ENCODE assay signal across 8 mouse cellular contexts in the genomic region with DNA sequence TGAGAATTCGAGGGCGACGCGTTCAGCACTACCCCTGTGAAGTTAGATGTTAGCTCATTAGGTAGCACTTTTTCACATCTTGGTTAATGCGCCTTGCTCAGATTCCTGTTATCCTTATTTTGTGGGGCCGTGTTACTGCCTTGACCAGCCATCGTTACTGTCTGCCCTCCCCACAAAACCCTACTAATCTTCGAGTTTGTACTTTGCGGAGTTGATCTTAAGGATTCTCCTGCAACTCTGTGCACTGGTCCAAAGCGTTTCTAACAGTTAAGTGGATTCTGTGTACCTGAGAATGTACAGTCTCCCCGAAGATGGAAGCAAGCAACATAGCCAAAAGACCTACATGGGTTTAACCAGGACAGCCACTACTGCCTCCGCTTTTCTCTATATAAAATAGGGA.
DNase-seq lines count a peak whose midpoint lies in the region; ATAC-seq and TF ChIP-seq lines count a peak whose summit lies in the region.

No protein-coding gene starts in this region.

- TF ChIP-seq CTCF in layer of hippocampus, adult 2 months (conservative IDR thresholded peaks at IDR 0.05), result no peak
- TF ChIP-seq CTCF in intestine, postnatal 0 days (IDR thresholded peaks at IDR 0.05; ENCODE audit: low read depth), result no peak

- no peaks in the 10 kb centered on the region for H3K36me3 ChIP-seq in embryonic facial prominence, embryonic 15.5 days
- no peaks in the 10 kb centered on the region for H3K36me3 ChIP-seq in intestine, postnatal 0 days (ENCODE audit: control insufficient read depth, insufficient read depth)
- 0 out of 2 replicates have a peak, but pooled peaks cover under 1% of the 10 kb centered on the region for H3K36me3 ChIP-seq in neural tube, embryonic 13.5 days

- no peaks in the 10 kb centered on the region for H3K9me3 ChIP-seq in embryonic facial prominence, embryonic 15.5 days (replicated peaks)
- H3K9me3 ChIP-seq in intestine, postnatal 0 days (ENCODE audit: control insufficient read depth), result no peaks in the 10 kb centered on the region
- no peaks in the 10 kb centered on the region for H3K9me3 ChIP-seq in neural tube, embryonic 13.5 days

- no peaks in the 10 kb centered on the region for H3K27me3 ChIP-seq in embryonic facial prominence, embryonic 15.5 days
- no peaks in the 10 kb centered on the region for H3K27me3 ChIP-seq in intestine, postnatal 0 days (replicated peaks; ENCODE audit: control insufficient read depth, insufficient read depth, low read length)
- H3K27me3 ChIP-seq in neural tube, embryonic 13.5 days, result no peaks in the 10 kb centered on the region

- peak overlapping the region; percentile 56 for H3K4me3 ChIP-seq in layer of hippocampus, adult 2 months
- peak overlapping the region; percentile 79 for H3K4me3 ChIP-seq in embryonic facial prominence, embryonic 15.5 days (replicated peaks)
- H3K4me3 ChIP-seq in intestine, postnatal 0 days (ENCODE audit: low read depth, low read length), result peak overlapping the region; percentile 90; the same call in 1 of the 2 replicates
- H3K4me3 ChIP-seq in neural tube, embryonic 13.5 days, result peak overlapping the region; percentile 77

- H3K4me2 ChIP-seq in embryonic facial prominence, embryonic 15.5 days (replicated peaks), result peak overlapping the region; percentile 72
- H3K4me2 ChIP-seq in intestine, postnatal 0 days (replicated peaks; ENCODE audit: low read depth), result peak overlapping the region; percentile 86
- peak overlapping the region; percentile 66 for H3K4me2 ChIP-seq in neural tube, embryonic 13.5 days

- H3K4me1 ChIP-seq in embryonic facial prominence, embryonic 15.5 days, result peaks cover 31% of the 10 kb centered on the region
- no peaks in the 10 kb centered on the region; the same call in 1 of the 2 replicates for H3K4me1 ChIP-seq in intestine, postnatal 0 days (replicated peaks; ENCODE audit: control insufficient read depth, insufficient read depth, low read length)
- H3K4me1 ChIP-seq in neural tube, embryonic 13.5 days (replicated peaks), result peaks cover 44% of the 10 kb centered on the region

- H3K9ac ChIP-seq in embryonic facial prominence, embryonic 15.5 days, result peak overlapping the region; percentile 35
- peak overlapping the region; percentile 87; the same call in 1 of the 2 replicates for H3K9ac ChIP-seq in intestine, postnatal 0 days (ENCODE audit: low read depth, low read length)
- H3K9ac ChIP-seq in neural tube, embryonic 13.5 days, result peak overlapping the region; percentile 95

- H3K27ac ChIP-seq in layer of hippocampus, adult 2 months, result peak overlapping the region; percentile 96
- H3K27ac ChIP-seq in embryonic facial prominence, embryonic 15.5 days (replicated peaks), result peak overlapping the region; percentile 91
- H3K27ac ChIP-seq in intestine, postnatal 0 days (ENCODE audit: low read depth, low read length), result no peak overlapping the region
- H3K27ac ChIP-seq in neural tube, embryonic 13.5 days (replicated peaks), result peak overlapping the region; percentile 95

- no peak for DNase-seq in layer of hippocampus, adult 2 months (ENCODE audit: low spot score in 2 of 2)
- DNase-seq in layer of hippocampus, adult 8-10 months (ENCODE audit: low spot score in 2 of 2), result no peak
- DNase-seq in urinary bladder, adult 18-20 months (ENCODE audit: low spot score in 2 of 2), result no peak
- no peak for DNase-seq in layer of hippocampus, adult 11-12 months (ENCODE audit: low spot score)

- WGBS in embryonic facial prominence, embryonic 15.5 days, result 12% methylated on average over 12 of the region's 12 CpGs
- WGBS in intestine, postnatal 0 days, result 34% methylated on average over 12 of the region's 12 CpGs
- 19% methylated on average over 12 of the region's 12 CpGs for WGBS in neural tube, embryonic 13.5 days

- ATAC-seq in embryonic facial prominence, embryonic 15.5 days (ENCODE audit: insufficient number of reproducible peaks, low FRiP score, low TSS enrichment, low read depth), result no peak
- ATAC-seq in intestine, postnatal 0 days, result no peak
- no peak for ATAC-seq in neural tube, embryonic 13.5 days (ENCODE audit: low read depth)
- ATAC-seq in erythroid progenitor cell, adult 5-6 weeks (replicated peaks; ENCODE audit: low FRiP score, poor library complexity, severe bottlenecking), result no peak

Comparison
In these comparisons a context has a peak if more than half of its experiments do, and no peak if none do; other contexts are left out.
1. H3K9ac ChIP-seq: peak in every context shown above with its lines; median percentile 95 in neural tube, embryonic 13.5 days; 87 in intestine, postnatal 0 days; 35 in embryonic facial prominence, embryonic 15.5 days.